Mouse (Mus musculus): ENCODE measurements around the gene Rasgef1b. TPM values are rescaled to one million over a fixed set of nuclear protein-coding genes. Genes with fewer than 3 reads are reported as not detected.

The Rasgef1b gene
- polyA plus RNA-seq, 1 experiment: 8.6 TPM

GRCm38 (mm10) chr5:99278364-99278763 lies 450.5 kb downstream of the Rasgef1b start:
- Histone ChIP-seq H3K27me3 (replicated peaks; ENCODE audit: control insufficient read depth, insufficient read depth, low read length) (no peaks in the 10 kb centered on the region), H3K4me1 (ENCODE audit: control insufficient read depth, insufficient read depth, low read length) (no peaks in the 10 kb centered on the region), H3K27ac (ENCODE audit: insufficient read depth, low read depth, low read length) (no peak overlapping the region), H3K36me3 (ENCODE audit: control insufficient read depth, insufficient read depth, low read length) (no peaks in the 10 kb centered on the region), H3K4me3 (ENCODE audit: insufficient read depth, low read depth, low read length) (no peak overlapping the region)
- no peak for TF ChIP-seq CTCF (conservative IDR thresholded peaks at IDR 0.05; ENCODE audit: insufficient read depth, insufficient read length, low read depth, low read length)
- no peak for TF ChIP-seq POLR2A (IDR thresholded peaks at IDR 0.05; ENCODE audit: low read depth, low read length)
- 89% methylated on average over 8 of the region's 8 CpGs for WGBS
- no peak for DNase-seq

DNA sequence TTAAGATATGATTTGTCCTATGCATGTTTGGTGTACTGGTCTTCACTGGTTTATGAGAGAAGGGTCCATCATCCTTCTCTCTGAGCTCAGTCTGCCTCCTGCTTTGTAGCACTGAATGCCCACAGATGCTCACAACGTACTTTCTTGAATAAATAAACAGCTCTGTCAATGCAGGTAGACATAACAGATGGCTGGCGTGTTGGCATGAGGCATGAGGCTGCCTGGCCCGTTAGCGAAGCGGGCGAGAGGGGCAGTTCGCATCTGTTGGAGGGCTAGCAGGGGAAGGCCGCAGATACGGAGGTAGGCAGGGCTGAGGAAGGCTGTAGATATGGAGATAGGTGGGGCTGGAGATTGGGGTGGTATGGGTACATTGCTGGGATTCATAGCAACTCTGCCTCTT lies 451.3 kb downstream of the Rasgef1b start:
- Histone ChIP-seq H3K4me1 (ENCODE audit: control insufficient read depth, insufficient read depth, low read length) (no peaks in the 10 kb centered on the region), H3K27ac (ENCODE audit: insufficient read depth, low read depth, low read length) (no peak overlapping the region), H3K27me3 (replicated peaks; ENCODE audit: control insufficient read depth, insufficient read depth, low read length) (no peaks in the 10 kb centered on the region), H3K36me3 (ENCODE audit: control insufficient read depth, insufficient read depth, low read length) (no peaks in the 10 kb centered on the region), H3K4me3 (ENCODE audit: insufficient read depth, low read depth, low read length) (no peak overlapping the region)
- TF ChIP-seq CTCF (conservative IDR thresholded peaks at IDR 0.05; ENCODE audit: insufficient read depth, insufficient read length, low read depth, low read length): no peak
- TF ChIP-seq POLR2A (IDR thresholded peaks at IDR 0.05; ENCODE audit: low read depth, low read length): no peak
- WGBS: 95% methylated on average over 9 of the region's 9 CpGs
- no peak for DNase-seq

- TF ChIP-seq CTCF (conservative IDR thresholded peaks at IDR 0.05; ENCODE audit: insufficient read depth, insufficient read length, low read depth, low read length) (no peak), POLR2A (IDR thresholded peaks at IDR 0.05; ENCODE audit: low read depth, low read length) (no peak)
- H3K27me3 ChIP-seq (replicated peaks; ENCODE audit: control insufficient read depth, insufficient read depth, low read length): no peaks in the 10 kb centered on the region
- no peaks in the 10 kb centered on the region for H3K36me3 ChIP-seq (ENCODE audit: control insufficient read depth, insufficient read depth, low read length)
- H3K27ac ChIP-seq (ENCODE audit: insufficient read depth, low read depth, low read length): no peak overlapping the region
- peaks cover 4% of the 10 kb centered on the region; the same call in 1 of the 2 replicates for H3K4me1 ChIP-seq (ENCODE audit: control insufficient read depth, insufficient read depth, low read length)
- DNase-seq: no peak
- 77% methylated on average over 12 of the region's 12 CpGs for WGBS
- H3K4me3 ChIP-seq (ENCODE audit: insufficient read depth, low read depth, low read length): no peak overlapping the region
These were observed 454.7 kb downstream of the Rasgef1b start for GRCm38 (mm10) chr5:99274119-99274563.

- TF ChIP-seq CTCF (conservative IDR thresholded peaks at IDR 0.05; ENCODE audit: insufficient read depth, insufficient read length, low read depth, low read length): no peak
- WGBS: 37% methylated on average over 1 of the region's 1 CpGs
- H3K4me1 ChIP-seq (ENCODE audit: control insufficient read depth, insufficient read depth, low read length): peaks cover 4% of the 10 kb centered on the region; the same call in 1 of the 2 replicates
- H3K36me3 ChIP-seq (ENCODE audit: control insufficient read depth, insufficient read depth, low read length): no peaks in the 10 kb centered on the region
- H3K27ac ChIP-seq (ENCODE audit: insufficient read depth, low read depth, low read length): no peak overlapping the region
- DNase-seq: peak; percentile 40
- no peaks in the 10 kb centered on the region for H3K27me3 ChIP-seq (replicated peaks; ENCODE audit: control insufficient read depth, insufficient read depth, low read length)
- H3K4me3 ChIP-seq (ENCODE audit: insufficient read depth, low read depth, low read length): no peak overlapping the region
These were observed 457.3 kb downstream of the Rasgef1b start for GRCm38 (mm10) chr5:99271531-99271930.

DNA sequence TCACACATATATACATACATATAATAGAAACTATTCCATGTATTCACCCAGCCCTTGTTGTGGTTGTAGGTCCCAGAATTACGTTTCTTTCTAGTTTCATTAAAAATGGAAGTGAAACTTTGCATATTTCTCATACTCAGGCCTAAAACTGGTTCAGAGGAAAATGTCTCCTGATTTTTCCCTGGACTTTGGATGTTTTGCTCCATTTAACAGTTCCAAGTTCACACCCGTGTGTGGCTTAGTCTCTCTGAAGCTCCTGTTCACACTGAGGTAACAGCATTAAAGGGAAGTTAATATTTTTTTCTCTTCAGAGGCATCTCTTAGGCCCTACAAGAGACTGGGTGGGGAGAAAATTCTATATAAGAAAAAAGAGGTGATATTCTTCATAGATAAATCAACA lies 459.7 kb downstream of the Rasgef1b start:
- no peaks in the 10 kb centered on the region for H3K36me3 ChIP-seq (ENCODE audit: control insufficient read depth, insufficient read depth, low read length)
- no peaks in the 10 kb centered on the region for H3K27me3 ChIP-seq (replicated peaks; ENCODE audit: control insufficient read depth, insufficient read depth, low read length)
- no peak overlapping the region for H3K4me3 ChIP-seq (ENCODE audit: insufficient read depth, low read depth, low read length)
- DNase-seq: peak; percentile 68
- WGBS: 41% methylated on average over 2 of the region's 2 CpGs
- TF ChIP-seq POLR2A (IDR thresholded peaks at IDR 0.05; ENCODE audit: low read depth, low read length): no peak
- no peak for TF ChIP-seq CTCF (conservative IDR thresholded peaks at IDR 0.05; ENCODE audit: insufficient read depth, insufficient read length, low read depth, low read length)
- no peak overlapping the region for H3K27ac ChIP-seq (ENCODE audit: insufficient read depth, low read depth, low read length)
- peaks cover 4% of the 10 kb centered on the region; the same call in 1 of the 2 replicates for H3K4me1 ChIP-seq (ENCODE audit: control insufficient read depth, insufficient read depth, low read length)

DNA sequence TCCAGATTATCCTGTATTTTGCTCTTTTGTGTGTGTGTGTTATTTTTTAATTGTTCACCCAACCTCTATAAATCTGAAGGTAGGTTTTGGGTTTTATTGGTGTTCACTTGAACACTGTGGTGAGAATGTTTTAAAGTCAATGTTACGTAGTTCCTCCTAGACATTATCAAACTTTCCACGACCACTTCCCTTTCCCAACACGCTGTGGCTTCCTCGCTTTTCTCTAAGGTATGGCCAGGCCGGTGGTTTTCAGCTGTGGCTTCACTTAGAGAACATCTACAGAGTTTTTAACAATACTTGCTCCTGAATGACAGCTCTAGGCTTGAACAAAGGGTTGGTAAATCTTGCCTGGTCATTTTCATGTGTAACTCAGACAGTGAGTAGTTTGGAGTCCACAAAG lies 461.5 kb downstream of the Rasgef1b start:
- no peak overlapping the region for H3K27ac ChIP-seq (ENCODE audit: insufficient read depth, low read depth, low read length)

DNA sequence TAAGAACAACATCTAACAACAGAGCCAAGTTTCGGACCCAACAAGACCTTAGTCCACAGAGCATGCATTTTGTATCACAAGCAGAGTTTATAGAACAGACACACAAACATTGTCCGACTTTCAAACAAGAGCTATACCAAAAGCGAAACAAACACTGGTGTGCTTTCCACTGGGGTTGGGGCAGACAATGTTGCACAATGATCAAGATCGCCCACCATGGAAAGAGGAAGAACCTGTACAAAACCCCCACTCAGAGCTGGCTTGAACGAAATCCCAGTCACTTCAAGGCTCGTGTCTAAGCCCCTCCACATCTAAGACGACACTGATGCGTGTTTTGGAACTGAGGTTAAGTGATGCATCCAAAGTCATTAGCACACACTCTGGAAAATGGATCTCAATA lies 462.6 kb downstream of the Rasgef1b start:
- DNase-seq: no peak
- TF ChIP-seq CTCF (conservative IDR thresholded peaks at IDR 0.05; ENCODE audit: insufficient read depth, insufficient read length, low read depth, low read length) (no peak), POLR2A (IDR thresholded peaks at IDR 0.05; ENCODE audit: low read depth, low read length) (no peak)
- H3K27ac ChIP-seq (ENCODE audit: insufficient read depth, low read depth, low read length): no peak overlapping the region
- no peak overlapping the region for H3K4me3 ChIP-seq (ENCODE audit: insufficient read depth, low read depth, low read length)
- 93% methylated on average over 8 of the region's 8 CpGs for WGBS
- H3K36me3 ChIP-seq (ENCODE audit: control insufficient read depth, insufficient read depth, low read length): no peaks in the 10 kb centered on the region
- peaks cover 4% of the 10 kb centered on the region; the same call in 1 of the 2 replicates for H3K4me1 ChIP-seq (ENCODE audit: control insufficient read depth, insufficient read depth, low read length)
- no peaks in the 10 kb centered on the region for H3K27me3 ChIP-seq (replicated peaks; ENCODE audit: control insufficient read depth, insufficient read depth, low read length)

More for the DNA sequence above, 461.5 kb downstream of the Rasgef1b start:
- no peak for DNase-seq
- H3K4me3 ChIP-seq (ENCODE audit: insufficient read depth, low read depth, low read length): no peak overlapping the region
- 94% methylated on average over 5 of the region's 5 CpGs for WGBS
- no peak for TF ChIP-seq CTCF (conservative IDR thresholded peaks at IDR 0.05; ENCODE audit: insufficient read depth, insufficient read length, low read depth, low read length)
- no peak for TF ChIP-seq POLR2A (IDR thresholded peaks at IDR 0.05; ENCODE audit: low read depth, low read length)
- peaks cover 4% of the 10 kb centered on the region; the same call in 1 of the 2 replicates for H3K4me1 ChIP-seq (ENCODE audit: control insufficient read depth, insufficient read depth, low read length)
- no peaks in the 10 kb centered on the region for H3K36me3 ChIP-seq (ENCODE audit: control insufficient read depth, insufficient read depth, low read length)
- H3K27me3 ChIP-seq (replicated peaks; ENCODE audit: control insufficient read depth, insufficient read depth, low read length): no peaks in the 10 kb centered on the region
